8 mouse cellular contexts compared by ENCODE assay signal in the genomic region with DNA sequence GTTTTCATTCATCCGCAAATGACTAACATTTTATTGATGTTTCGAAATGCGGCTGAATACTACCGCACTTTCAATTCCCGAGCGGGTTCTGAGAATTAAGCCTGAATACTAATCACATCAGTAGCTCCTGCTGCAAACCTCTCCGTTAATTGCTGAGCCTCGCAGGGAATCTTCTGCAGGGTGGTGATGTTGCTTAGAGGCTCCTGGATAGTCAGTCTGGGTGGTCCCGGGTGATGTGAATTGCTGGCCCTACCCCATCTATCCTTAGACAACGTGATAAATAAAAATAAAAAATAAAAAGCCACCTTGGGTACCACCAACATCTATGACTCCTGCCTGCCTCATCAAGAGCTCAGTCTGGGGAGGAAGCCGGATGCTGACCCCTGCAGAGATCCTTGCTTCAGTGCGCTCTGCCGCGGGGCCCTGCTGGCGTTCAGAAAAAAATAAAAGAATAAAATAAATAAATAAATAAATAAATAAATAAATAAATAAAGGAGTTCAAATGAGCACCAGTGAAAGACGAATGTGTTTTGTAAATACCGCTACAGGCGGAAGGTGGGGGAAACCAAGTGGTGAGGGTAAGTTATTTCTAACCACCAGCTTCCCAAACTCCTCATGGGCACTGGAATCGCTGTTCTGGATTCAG. TPM values are rescaled to one million over a fixed set of nuclear protein-coding genes. Genes with fewer than 3 reads are reported as not detected.
DNase-seq lines count a peak whose midpoint lies in the region; ATAC-seq and TF ChIP-seq lines count a peak whose summit lies in the region.

No protein-coding gene starts in this region.

- peak; percentile 42 for DNase-seq in kidney, postnatal 0 days (ENCODE audit: low spot score)
- DNase-seq in kidney, postnatal 25 days, result no peak
- DNase-seq in embryonic facial prominence, embryonic 10.5 days (ENCODE audit: low spot score), result peak; percentile 21
- peak; percentile 76 for DNase-seq in hindbrain, embryonic 14.5 days (ENCODE audit: low spot score)
- no peak for DNase-seq in limb, embryonic 10.5 days (ENCODE audit: low spot score)
- peak; percentile 62 to 69 for DNase-seq in right cerebral cortex, postnatal 10 days (ENCODE audit: low spot score in 2 of 2)
- no peak for DNase-seq in thymus, adult 2 months
- DNase-seq in adrenal gland, adult 2 months, result no peak

- TF ChIP-seq CTCF in kidney, postnatal 0 days (IDR thresholded peaks at IDR 0.05; ENCODE audit: low read depth), result no peak
- no peak for TF ChIP-seq CTCF in thymus, adult 2 months (IDR thresholded peaks at IDR 0.05; ENCODE audit: borderline replicate concordance, control insufficient read depth, extremely low read depth, insufficient read depth, low read length, poor library complexity)

- H3K9ac ChIP-seq in kidney, postnatal 0 days (ENCODE audit: low read depth, low read length), result no peak overlapping the region
- peak overlapping the region; percentile 67 for H3K9ac ChIP-seq in hindbrain, embryonic 14.5 days

- no peak for ATAC-seq in kidney, postnatal 0 days (replicated peaks; ENCODE audit: low FRiP score, low read depth)
- ATAC-seq in hindbrain, embryonic 14.5 days (ENCODE audit: low FRiP score), result peak; percentile 19

- no peaks in the 10 kb centered on the region for H3K9me3 ChIP-seq in kidney, postnatal 0 days (replicated peaks; ENCODE audit: low read length)
- no peaks in the 10 kb centered on the region for H3K9me3 ChIP-seq in embryonic facial prominence, embryonic 10.5 days
- H3K9me3 ChIP-seq in hindbrain, embryonic 14.5 days (ENCODE audit: control insufficient read depth, low read length), result no peaks in the 10 kb centered on the region
- H3K9me3 ChIP-seq in limb, embryonic 10.5 days (replicated peaks), result no peaks in the 10 kb centered on the region

- no peak for TF ChIP-seq POLR2A in thymus, adult 2 months (IDR thresholded peaks at IDR 0.05; ENCODE audit: control insufficient read depth, extremely low read depth, insufficient read depth, low read length, poor library complexity)

- WGBS in kidney, postnatal 0 days, result 6% methylated on average over 19 of the region's 19 CpGs
- WGBS in embryonic facial prominence, embryonic 10.5 days, result 3% methylated on average over 19 of the region's 19 CpGs
- 2% methylated on average over 19 of the region's 19 CpGs for WGBS in hindbrain, embryonic 14.5 days
- 5% methylated on average over 19 of the region's 19 CpGs for WGBS in limb, embryonic 10.5 days
- WGBS in thymus, adult 2 months, result 16% methylated on average over 19 of the region's 19 CpGs

- H3K27ac ChIP-seq in kidney, postnatal 0 days, result no peak overlapping the region
- peak overlapping the region; percentile 89; the same call in 1 of the 2 replicates for H3K27ac ChIP-seq in embryonic facial prominence, embryonic 10.5 days (replicated peaks)
- H3K27ac ChIP-seq in hindbrain, embryonic 14.5 days, result peak overlapping the region; percentile 95
- H3K27ac ChIP-seq in limb, embryonic 10.5 days, result 0 out of 2 replicates have a peak overlapping the region, but pooled peaks have one; percentile 78
- H3K27ac ChIP-seq in thymus, adult 2 months (ENCODE audit: control insufficient read depth, insufficient read depth, low read length), result no peak overlapping the region

- H3K4me2 ChIP-seq in kidney, postnatal 0 days (ENCODE audit: low read length), result peak overlapping the region; percentile 64
- peak overlapping the region; percentile 79 for H3K4me2 ChIP-seq in hindbrain, embryonic 14.5 days (replicated peaks)

- peaks cover 5% of the 10 kb centered on the region; the same call in 1 of the 2 replicates for H3K4me1 ChIP-seq in kidney, postnatal 0 days (replicated peaks; ENCODE audit: insufficient read depth, low read length)
- H3K4me1 ChIP-seq in embryonic facial prominence, embryonic 10.5 days, result peaks cover 25% of the 10 kb centered on the region
- peaks cover 20% of the 10 kb centered on the region for H3K4me1 ChIP-seq in hindbrain, embryonic 14.5 days (replicated peaks; ENCODE audit: control insufficient read depth, insufficient read depth, low read length)
- H3K4me1 ChIP-seq in limb, embryonic 10.5 days, result peaks cover 25% of the 10 kb centered on the region
- peaks cover 3% of the 10 kb centered on the region for H3K4me1 ChIP-seq in thymus, adult 2 months (replicated peaks; ENCODE audit: control insufficient read depth, insufficient read depth, low read length)

- H3K4me3 ChIP-seq in kidney, postnatal 0 days (replicated peaks; ENCODE audit: low read depth, low read length), result peak overlapping the region; percentile 60
- H3K4me3 ChIP-seq in embryonic facial prominence, embryonic 10.5 days, result peak overlapping the region; percentile 76
- H3K4me3 ChIP-seq in hindbrain, embryonic 14.5 days (replicated peaks; ENCODE audit: low read length), result peak overlapping the region; percentile 59
- peak overlapping the region; percentile 75 for H3K4me3 ChIP-seq in limb, embryonic 10.5 days
- no peak overlapping the region for H3K4me3 ChIP-seq in thymus, adult 2 months (ENCODE audit: control insufficient read depth, insufficient read depth, low read length)

- no peaks in the 10 kb centered on the region for H3K36me3 ChIP-seq in kidney, postnatal 0 days (ENCODE audit: insufficient read depth, low read length)
- no peaks in the 10 kb centered on the region for H3K36me3 ChIP-seq in embryonic facial prominence, embryonic 10.5 days (replicated peaks)
- H3K36me3 ChIP-seq in hindbrain, embryonic 14.5 days (replicated peaks; ENCODE audit: control insufficient read depth, insufficient read depth), result no peaks in the 10 kb centered on the region
- no peaks in the 10 kb centered on the region for H3K36me3 ChIP-seq in limb, embryonic 10.5 days
- H3K36me3 ChIP-seq in thymus, adult 2 months (ENCODE audit: control insufficient read depth, insufficient read depth, low read length), result no peaks in the 10 kb centered on the region

- H3K27me3 ChIP-seq in kidney, postnatal 0 days (ENCODE audit: insufficient read depth, low read length), result no peaks in the 10 kb centered on the region
- peaks cover 64% of the 10 kb centered on the region for H3K27me3 ChIP-seq in embryonic facial prominence, embryonic 10.5 days (replicated peaks; ENCODE audit: low read depth, poor library complexity, severe bottlenecking)
- H3K27me3 ChIP-seq in hindbrain, embryonic 14.5 days (ENCODE audit: control insufficient read depth, insufficient read depth, low read length), result 0 out of 2 replicates have a peak, but pooled peaks cover 4% of the 10 kb centered on the region
- peaks cover 57% of the 10 kb centered on the region for H3K27me3 ChIP-seq in limb, embryonic 10.5 days (ENCODE audit: low read depth, poor library complexity, severe bottlenecking)
- peaks cover 4% of the 10 kb centered on the region; the same call in 1 of the 2 replicates for H3K27me3 ChIP-seq in thymus, adult 2 months (ENCODE audit: control insufficient read depth, insufficient read depth, low read length)

RNA-seq across cellular contexts. Expression of a gene that starts 1.6 kb away (rescaled TPM):
- polyA plus RNA-seq in kidney, postnatal 0 days (2015; fragmentation: Nextera tagmentation; extraction: Ambion mirVana), result 5.9 and 6.5 TPM in 2 replicates
- 2.7 and 3.6 TPM in 2 replicates for polyA plus RNA-seq in embryonic facial prominence, embryonic 10.5 days (2016; fragmentation: Nextera tagmentation; extraction: Ambion mirVana)
- polyA plus RNA-seq in hindbrain, embryonic 14.5 days (2014; fragmentation: Nextera tagmentation; extraction: Ambion mirVana), result 46.2 and 50.4 TPM in 2 replicates
- polyA plus RNA-seq in limb, embryonic 10.5 days (2016; fragmentation: Nextera tagmentation; extraction: Ambion mirVana), result 1.8 TPM in 2 replicates
- 0.24 and 0.67 TPM in 2 replicates for polyA plus RNA-seq in thymus, adult 2 months (2012; rRNA removed)
- 1 to 10 TPM; 7.8 to 9.0 TPM for total RNA-seq in adrenal gland, adult 2 months (2021)
- polyA plus RNA-seq in adrenal gland, adult 2 months (2012; rRNA removed), result 0.83 and 1.5 TPM in 2 replicates

Comparison
In these comparisons a context has a peak if more than half of its experiments do, and no peak if none do; other contexts are left out.
1. DNase-seq: peak in kidney, postnatal 0 days (single experiment), embryonic facial prominence, embryonic 10.5 days (single experiment), hindbrain, embryonic 14.5 days (single experiment) and right cerebral cortex, postnatal 10 days (2 of 2); none in kidney, postnatal 25 days (0 of 2), limb, embryonic 10.5 days (single experiment), thymus, adult 2 months (single experiment) and adrenal gland, adult 2 months (single experiment).
2. H3K27ac ChIP-seq: peak in embryonic facial prominence, embryonic 10.5 days (single experiment), hindbrain, embryonic 14.5 days (single experiment) and limb, embryonic 10.5 days (single experiment); none in kidney, postnatal 0 days (single experiment) and thymus, adult 2 months (single experiment).